Mouse (Mus musculus): ENCODE measurements around the gene Pmis2.

Gene Pmis2

DNA sequence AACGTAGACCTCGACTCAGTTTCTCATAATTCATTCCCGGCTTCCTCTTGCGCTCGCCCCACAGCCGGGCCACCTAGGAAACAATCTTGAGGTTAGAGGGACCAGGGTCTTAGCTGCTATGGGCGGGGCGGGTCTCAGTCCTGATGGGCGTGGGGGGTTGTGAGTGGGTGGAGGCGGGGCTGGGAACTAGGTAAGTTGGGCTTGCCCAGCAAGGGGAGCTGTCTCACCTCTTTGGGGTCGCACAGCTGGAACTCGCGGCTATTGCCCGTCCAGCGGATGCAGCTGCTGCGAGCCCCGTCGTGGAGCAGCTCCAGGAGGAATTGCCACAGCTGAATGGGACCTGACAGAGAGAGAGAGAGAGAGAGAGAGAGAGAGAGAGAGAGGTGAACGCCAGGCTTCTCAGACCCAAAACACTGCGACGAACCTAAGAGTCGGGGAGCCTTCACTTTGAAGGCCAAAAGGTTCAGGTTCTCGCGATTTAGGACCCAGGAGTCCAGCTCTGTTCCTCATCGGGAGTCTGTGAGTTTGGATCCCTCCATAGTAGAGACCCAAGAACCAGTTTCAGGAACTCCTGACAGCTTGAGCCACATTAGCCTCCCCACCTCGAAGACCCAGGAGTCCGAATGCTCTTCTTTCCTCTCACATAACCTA, 37.5 kb downstream of the Pmis2 start:
- DNase-seq, result no peak

DNA sequence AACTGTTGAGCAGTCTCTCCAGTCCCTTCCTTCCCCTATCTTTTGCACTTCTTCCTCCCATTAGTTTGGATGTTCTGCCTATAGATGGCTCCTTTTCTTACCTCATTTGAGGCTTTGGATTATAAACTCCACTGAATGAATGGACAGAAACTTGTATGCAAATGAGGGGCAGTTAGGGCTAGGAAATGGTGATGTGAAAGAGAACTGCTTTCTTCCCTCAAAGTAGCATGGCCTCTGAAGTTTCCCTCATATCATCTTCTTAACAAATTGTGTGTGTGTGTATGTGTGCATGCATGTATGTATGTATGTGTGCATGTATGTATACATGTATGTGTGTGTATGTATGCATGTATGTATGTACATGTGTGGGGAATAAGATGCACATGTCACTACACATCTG, 42.4 kb downstream of the Pmis2 start:
- DNase-seq, result no peak

DNA sequence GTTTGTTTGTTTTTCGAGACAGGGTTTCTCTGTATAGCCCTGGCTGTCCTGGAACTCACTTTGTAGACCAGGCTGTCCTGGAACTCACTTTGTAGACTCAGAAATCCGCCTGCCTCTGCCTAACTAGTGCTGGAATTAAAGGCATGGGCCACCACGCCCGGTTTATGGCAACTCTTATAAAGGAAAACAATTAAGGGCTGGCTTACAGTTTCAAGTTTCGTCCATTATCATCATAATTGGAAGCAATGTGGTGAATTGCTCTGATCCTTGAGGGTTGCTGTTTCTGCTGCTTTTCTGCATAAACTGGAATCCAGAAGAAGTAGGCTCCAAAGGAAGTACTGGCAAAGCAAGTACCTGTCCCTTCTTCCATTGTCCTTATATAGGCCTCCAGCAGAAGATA, 44.8 kb downstream of the Pmis2 start:
- no peak for DNase-seq

DNA sequence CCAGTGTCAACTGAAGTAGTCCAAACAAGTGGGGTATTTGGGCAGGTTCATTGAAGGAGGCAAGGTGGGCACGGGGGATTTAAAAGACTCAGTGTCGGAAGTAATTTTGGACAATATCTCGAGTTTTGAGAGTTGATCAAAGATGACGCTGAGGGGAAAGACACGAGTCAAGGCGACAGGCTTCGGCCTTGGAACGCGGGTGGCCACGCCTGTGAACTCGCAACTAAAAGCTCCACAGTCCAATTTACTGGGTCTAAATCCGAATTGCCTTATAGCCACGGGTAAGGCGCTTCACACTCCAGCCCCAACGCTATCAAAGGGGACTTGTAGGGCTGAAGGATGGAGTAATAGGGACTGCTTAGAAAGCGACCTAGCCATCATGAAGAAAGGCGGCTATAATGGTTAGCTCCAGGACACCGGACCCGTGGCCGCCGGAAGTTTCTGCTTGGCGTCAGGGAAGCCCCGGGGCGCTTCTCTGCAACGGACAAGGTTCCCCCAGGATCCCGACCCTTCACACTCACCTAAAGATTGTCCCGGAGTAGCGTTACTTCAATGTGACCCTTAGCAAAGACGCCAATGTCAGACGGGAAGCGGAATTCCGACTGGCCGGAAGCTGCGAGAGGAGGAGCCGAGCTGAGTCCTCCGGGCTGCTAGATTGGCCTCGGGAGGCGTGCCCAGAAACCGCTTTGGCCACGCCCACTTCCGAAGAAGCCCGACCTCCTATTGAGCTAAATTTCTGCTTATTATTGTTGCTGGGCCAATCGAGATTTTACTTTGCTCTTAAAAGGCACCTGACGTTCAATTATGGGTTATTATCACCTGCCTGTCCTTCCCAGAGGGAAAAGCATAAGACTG, 45.6 kb downstream of the Pmis2 start, which contains the start of gene Cox6b1:
TSS of gene Cox6b1 (minus strand) at position 622 of the 855 bp plus-strand sequence.
- peak; percentile 90 to 92 for DNase-seq
